Mouse (Mus musculus): ENCODE measurements around the gene Pofut2. TPM values are rescaled to one million over a fixed set of nuclear protein-coding genes. Genes with fewer than 3 reads are reported as not detected.

Gene Pofut2
- polyA plus RNA-seq (2015; fragmentation: Nextera tagmentation; extraction: Ambion mirVana): 58.0 and 59.2 TPM in 2 replicates

- Histone ChIP-seq H3K4me1 (peaks cover 14% of the 10 kb centered on the region), H3K4me2 (peak within 1 kb of the TSS; percentile 93), H3K9me3 (no peaks in the 10 kb centered on the region), H3K9ac (peak within 1 kb of the TSS; percentile 67), H3K27me3 (replicated peaks) (no peaks in the 10 kb centered on the region), H3K27ac (peak within 1 kb of the TSS; percentile 89), H3K4me3 (peak within 1 kb of the TSS; percentile 84), H3K36me3 (replicated peaks) (peaks cover 7% of the 10 kb centered on the region; the same call in 1 of the 2 replicates)
- WGBS: under 1% methylated on average over 72 of the region's 81 CpGs
- ATAC-seq (replicated peaks): peak; percentile 99
These were observed at the start of gene Pofut2 for GRCm38 (mm10) chr10:77258704-77259621. TSS of gene Pofut2 (plus strand) at chr10:77259218.

- WGBS: 53% methylated on average over 5 of the region's 5 CpGs
- Histone ChIP-seq H3K27ac (no peak overlapping the region), H3K9ac (no peak overlapping the region), H3K36me3 (replicated peaks) (no peaks in the 10 kb centered on the region), H3K9me3 (no peaks in the 10 kb centered on the region), H3K4me1 (0 out of 2 replicates have a peak, but pooled peaks cover 4% of the 10 kb centered on the region), H3K27me3 (replicated peaks) (no peaks in the 10 kb centered on the region), H3K4me2 (no peak overlapping the region), H3K4me3 (no peak overlapping the region)
- ATAC-seq (replicated peaks): no peak
These were observed 49.8 kb upstream of the Pofut2 start for GRCm38 (mm10) chr10:77209261-77209660.

- no peak for ATAC-seq (replicated peaks)
- Histone ChIP-seq H3K4me2 (no peak overlapping the region), H3K4me1 (no peaks in the 10 kb centered on the region), H3K4me3 (no peak overlapping the region), H3K9ac (no peak overlapping the region), H3K9me3 (no peaks in the 10 kb centered on the region), H3K27me3 (replicated peaks) (no peaks in the 10 kb centered on the region), H3K27ac (no peak overlapping the region), H3K36me3 (replicated peaks) (no peaks in the 10 kb centered on the region)
- 96% methylated on average over 3 of the region's 3 CpGs for WGBS
These were observed 48.4 kb upstream of the Pofut2 start for GRCm38 (mm10) chr10:77210666-77211065.

- Histone ChIP-seq H3K27ac (no peak overlapping the region), H3K4me2 (no peak overlapping the region), H3K4me3 (no peak overlapping the region), H3K9me3 (no peaks in the 10 kb centered on the region), H3K4me1 (no peaks in the 10 kb centered on the region), H3K9ac (no peak overlapping the region), H3K36me3 (replicated peaks) (no peaks in the 10 kb centered on the region), H3K27me3 (replicated peaks) (no peaks in the 10 kb centered on the region)
- 77% methylated on average over 11 of the region's 11 CpGs for WGBS
- no peak for ATAC-seq (replicated peaks)
These were observed 47.9 kb upstream of the Pofut2 start for GRCm38 (mm10) chr10:77211116-77211570.

- ATAC-seq (replicated peaks): no peak
- Histone ChIP-seq H3K27me3 (replicated peaks) (no peaks in the 10 kb centered on the region), H3K4me2 (no peak overlapping the region), H3K9me3 (no peaks in the 10 kb centered on the region), H3K4me3 (no peak overlapping the region), H3K9ac (no peak overlapping the region), H3K27ac (no peak overlapping the region), H3K36me3 (replicated peaks) (no peaks in the 10 kb centered on the region), H3K4me1 (no peaks in the 10 kb centered on the region)
- WGBS: 74% methylated on average over 6 of the region's 6 CpGs
These were observed 46.5 kb upstream of the Pofut2 start for GRCm38 (mm10) chr10:77212354-77213120.

- WGBS: 97% methylated on average over 5 of the region's 5 CpGs
- Histone ChIP-seq H3K4me3 (no peak overlapping the region), H3K27me3 (replicated peaks) (no peaks in the 10 kb centered on the region), H3K4me2 (no peak overlapping the region), H3K27ac (no peak overlapping the region), H3K9ac (no peak overlapping the region), H3K9me3 (no peaks in the 10 kb centered on the region), H3K36me3 (replicated peaks) (no peaks in the 10 kb centered on the region), H3K4me1 (no peaks in the 10 kb centered on the region)
- no peak for ATAC-seq (replicated peaks)
These were observed 45.5 kb upstream of the Pofut2 start for GRCm38 (mm10) chr10:77213483-77213882.

- Histone ChIP-seq H3K27me3 (replicated peaks) (no peaks in the 10 kb centered on the region), H3K4me3 (no peak overlapping the region), H3K27ac (no peak overlapping the region), H3K4me1 (no peaks in the 10 kb centered on the region), H3K36me3 (replicated peaks) (no peaks in the 10 kb centered on the region), H3K4me2 (no peak overlapping the region), H3K9ac (no peak overlapping the region), H3K9me3 (no peaks in the 10 kb centered on the region)
- ATAC-seq (replicated peaks): no peak
- WGBS: 75% methylated on average over 8 of the region's 8 CpGs
These were observed 44.4 kb upstream of the Pofut2 start for GRCm38 (mm10) chr10:77214586-77214985.

GRCm38 (mm10) chr10:77215641-77216040 is 43.4 kb upstream of the Pofut2 start:
- ATAC-seq (replicated peaks): no peak

GRCm38 (mm10) chr10:77216313-77216712 is 42.7 kb upstream of the Pofut2 start:
- 84% methylated on average over 2 of the region's 2 CpGs for WGBS
- Histone ChIP-seq H3K9ac (no peak overlapping the region), H3K4me2 (no peak overlapping the region), H3K36me3 (replicated peaks) (no peaks in the 10 kb centered on the region), H3K4me3 (no peak overlapping the region), H3K27ac (no peak overlapping the region), H3K4me1 (no peaks in the 10 kb centered on the region), H3K9me3 (no peaks in the 10 kb centered on the region), H3K27me3 (replicated peaks) (no peaks in the 10 kb centered on the region)
- ATAC-seq (replicated peaks): no peak

More at GRCm38 (mm10) chr10:77215641-77216040, 43.4 kb upstream of the Pofut2 start:
- Histone ChIP-seq H3K27me3 (replicated peaks) (no peaks in the 10 kb centered on the region), H3K27ac (no peak overlapping the region), H3K9me3 (no peaks in the 10 kb centered on the region), H3K4me3 (no peak overlapping the region), H3K9ac (no peak overlapping the region), H3K4me2 (no peak overlapping the region), H3K4me1 (no peaks in the 10 kb centered on the region), H3K36me3 (replicated peaks) (no peaks in the 10 kb centered on the region)
- WGBS: 69% methylated on average over 4 of the region's 4 CpGs

GRCm38 (mm10) chr10:77217155-77217731 is 41.8 kb upstream of the Pofut2 start:
- H3K9me3 ChIP-seq: no peaks in the 10 kb centered on the region
- no peak overlapping the region for H3K9ac ChIP-seq
- H3K27me3 ChIP-seq (replicated peaks): no peaks in the 10 kb centered on the region
- no peaks in the 10 kb centered on the region for H3K4me1 ChIP-seq
- no peak for ATAC-seq (replicated peaks)
- WGBS: 80% methylated on average over 6 of the region's 6 CpGs
- H3K4me3 ChIP-seq: no peak overlapping the region
- H3K4me2 ChIP-seq: no peak overlapping the region
- H3K36me3 ChIP-seq (replicated peaks): no peaks in the 10 kb centered on the region
- H3K27ac ChIP-seq: no peak overlapping the region

GRCm38 (mm10) chr10:77218059-77218458 is 41.0 kb upstream of the Pofut2 start:
- Histone ChIP-seq H3K4me2 (no peak overlapping the region), H3K4me1 (no peaks in the 10 kb centered on the region), H3K27me3 (replicated peaks) (no peaks in the 10 kb centered on the region), H3K9ac (no peak overlapping the region), H3K36me3 (replicated peaks) (no peaks in the 10 kb centered on the region), H3K27ac (no peak overlapping the region), H3K9me3 (no peaks in the 10 kb centered on the region), H3K4me3 (no peak overlapping the region)
- no peak for ATAC-seq (replicated peaks)
- 91% methylated on average over 4 of the region's 4 CpGs for WGBS

GRCm38 (mm10) chr10:77219411-77220025 is 39.5 kb upstream of the Pofut2 start:
- no peak overlapping the region for H3K4me3 ChIP-seq
- no peak overlapping the region for H3K4me2 ChIP-seq
- H3K9me3 ChIP-seq: no peaks in the 10 kb centered on the region
- 91% methylated on average over 12 of the region's 12 CpGs for WGBS
- ATAC-seq (replicated peaks): no peak
- H3K9ac ChIP-seq: no peak overlapping the region
- no peak overlapping the region for H3K27ac ChIP-seq
- H3K27me3 ChIP-seq (replicated peaks): no peaks in the 10 kb centered on the region
- H3K4me1 ChIP-seq: no peaks in the 10 kb centered on the region
- no peaks in the 10 kb centered on the region for H3K36me3 ChIP-seq (replicated peaks)

Measured in midbrain, embryonic 15.5 days (tissue).